Mouse (Mus musculus): Measurements from ENCODE around the gene Calhm4. TPM values are rescaled to one million over a fixed set of nuclear protein-coding genes. Genes with fewer than 3 reads are reported as not detected.
A peak's percentile ranks its signal among the peaks of the same experiment; 100 is the strongest.

Calhm4 gene
- polyA plus RNA-seq, 1 experiment from 2014 or later: not detected

GRCm38 (mm10) chr10:34069606-34070005 lies 25.5 kb upstream of the Calhm4 start:
- Histone ChIP-seq H3K4me2 (ENCODE audit: low read depth, low read length) (no peak overlapping the region), H3K4me1 (ENCODE audit: control insufficient read depth, low read depth, low read length) (no peaks in the 10 kb centered on the region), H3K27me3 (ENCODE audit: control insufficient read depth, insufficient read depth, low read depth, low read length) (no peaks in the 10 kb centered on the region), H3K9ac (ENCODE audit: low read depth, low read length) (no peak overlapping the region), H3K4me3 (ENCODE audit: low read depth, low read length) (no peak overlapping the region), H3K9me3 (replicated peaks; ENCODE audit: control insufficient read depth, low read length) (no peaks in the 10 kb centered on the region), H3K36me3 (ENCODE audit: control insufficient read depth, insufficient read depth) (no peaks in the 10 kb centered on the region), H3K27ac (ENCODE audit: low read length) (no peak overlapping the region)
- ATAC-seq (ENCODE audit: low read depth): no peak
- 49% methylated on average over 1 of the region's 1 CpGs for WGBS (ENCODE audit: insufficient replicate concordance)

- Histone ChIP-seq H3K36me3 (ENCODE audit: control insufficient read depth, insufficient read depth) (no peaks in the 10 kb centered on the region), H3K9me3 (replicated peaks; ENCODE audit: control insufficient read depth, low read length) (no peaks in the 10 kb centered on the region), H3K27me3 (ENCODE audit: control insufficient read depth, insufficient read depth, low read depth, low read length) (no peaks in the 10 kb centered on the region), H3K27ac (ENCODE audit: low read length) (no peak overlapping the region), H3K4me2 (ENCODE audit: low read depth, low read length) (no peak overlapping the region), H3K9ac (ENCODE audit: low read depth, low read length) (no peak overlapping the region), H3K4me1 (ENCODE audit: control insufficient read depth, low read depth, low read length) (no peaks in the 10 kb centered on the region), H3K4me3 (ENCODE audit: low read depth, low read length) (no peak overlapping the region)
- 38% methylated on average over 3 of the region's 3 CpGs for WGBS (ENCODE audit: insufficient replicate concordance)
- no peak for ATAC-seq (ENCODE audit: low read depth)
These were observed 22.5 kb upstream of the Calhm4 start for GRCm38 (mm10) chr10:34066591-34066990.

- no peak for ATAC-seq (ENCODE audit: low read depth)
- Histone ChIP-seq H3K27ac (ENCODE audit: low read length) (no peak overlapping the region), H3K4me1 (ENCODE audit: control insufficient read depth, low read depth, low read length) (no peaks in the 10 kb centered on the region), H3K4me2 (ENCODE audit: low read depth, low read length) (no peak overlapping the region), H3K9me3 (replicated peaks; ENCODE audit: control insufficient read depth, low read length) (no peaks in the 10 kb centered on the region), H3K36me3 (ENCODE audit: control insufficient read depth, insufficient read depth) (no peaks in the 10 kb centered on the region), H3K4me3 (ENCODE audit: low read depth, low read length) (no peak overlapping the region), H3K27me3 (ENCODE audit: control insufficient read depth, insufficient read depth, low read depth, low read length) (no peaks in the 10 kb centered on the region), H3K9ac (ENCODE audit: low read depth, low read length) (no peak overlapping the region)
- 49% methylated on average over 2 of the region's 2 CpGs for WGBS (ENCODE audit: insufficient replicate concordance)
These were observed 9.9 kb upstream of the Calhm4 start for GRCm38 (mm10) chr10:34053987-34054386.

DNA sequence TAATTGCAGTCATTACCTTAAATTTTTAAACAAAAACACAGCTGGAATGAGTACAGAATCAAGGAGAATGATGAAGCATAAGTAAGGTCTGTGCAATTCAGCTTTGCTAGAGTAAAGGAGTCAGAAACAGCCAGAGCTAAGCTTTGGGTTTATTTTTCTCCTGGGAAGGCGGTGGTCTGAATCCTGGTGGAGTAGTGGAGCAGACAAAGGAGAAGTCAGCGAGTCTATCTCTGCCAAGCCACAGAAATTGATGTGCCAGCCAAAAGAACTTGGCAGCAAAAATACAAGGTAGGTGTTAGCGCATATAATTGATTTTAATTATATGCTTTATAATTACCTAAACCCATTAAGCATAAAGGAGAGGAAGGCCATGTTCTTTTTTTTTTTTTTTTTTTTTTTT lies 6.7 kb downstream of the Calhm4 start, which contains the start of gene Trappc3l:
Trappc3l (plus strand) TSS at position 197 of the 400 bp plus-strand sequence.
- Histone ChIP-seq H3K4me2 (ENCODE audit: low read depth, low read length) (no peak within 1 kb of the TSS), H3K27me3 (ENCODE audit: control insufficient read depth, insufficient read depth, low read depth, low read length) (no peaks in the 10 kb centered on the region), H3K4me3 (ENCODE audit: low read depth, low read length) (no peak within 1 kb of the TSS), H3K4me1 (ENCODE audit: control insufficient read depth, low read depth, low read length) (no peaks in the 10 kb centered on the region), H3K9ac (ENCODE audit: low read depth, low read length) (no peak within 1 kb of the TSS), H3K36me3 (ENCODE audit: control insufficient read depth, insufficient read depth) (no peaks in the 10 kb centered on the region), H3K9me3 (replicated peaks; ENCODE audit: control insufficient read depth, low read length) (no peaks in the 10 kb centered on the region), H3K27ac (ENCODE audit: low read length) (no peak within 1 kb of the TSS)
- no peak for ATAC-seq (ENCODE audit: low read depth)
- WGBS (ENCODE audit: insufficient replicate concordance): 64% methylated on average over 3 of the region's 3 CpGs

DNA sequence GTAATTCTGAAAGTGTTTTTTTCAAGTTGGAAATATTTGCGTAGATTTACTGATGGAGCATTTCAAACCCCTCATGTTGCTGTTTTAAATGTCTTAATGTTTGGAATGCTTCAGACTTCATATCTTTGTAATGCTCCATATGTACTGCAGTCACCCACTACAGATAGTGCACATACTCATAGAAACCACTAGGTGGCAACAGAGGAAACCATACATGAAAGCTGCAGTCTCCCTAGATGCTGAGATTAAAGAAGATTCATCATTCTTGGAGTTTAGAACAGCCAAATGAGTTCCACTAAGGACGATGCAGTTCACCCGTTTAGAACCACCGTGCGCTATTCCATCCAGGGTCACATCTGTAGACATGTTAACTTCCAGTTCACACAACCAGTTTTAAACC lies 7.5 kb downstream of the Calhm4 start:
- Histone ChIP-seq H3K4me1 (ENCODE audit: control insufficient read depth, low read depth, low read length) (no peaks in the 10 kb centered on the region), H3K36me3 (ENCODE audit: control insufficient read depth, insufficient read depth) (no peaks in the 10 kb centered on the region), H3K9me3 (replicated peaks; ENCODE audit: control insufficient read depth, low read length) (no peaks in the 10 kb centered on the region), H3K4me2 (ENCODE audit: low read depth, low read length) (no peak overlapping the region), H3K27ac (ENCODE audit: low read length) (no peak overlapping the region), H3K27me3 (ENCODE audit: control insufficient read depth, insufficient read depth, low read depth, low read length) (no peaks in the 10 kb centered on the region), H3K9ac (ENCODE audit: low read depth, low read length) (no peak overlapping the region), H3K4me3 (ENCODE audit: low read depth, low read length) (no peak overlapping the region)
- ATAC-seq (ENCODE audit: low read depth): no peak
- WGBS (ENCODE audit: insufficient replicate concordance): 12% methylated on average over 5 of the region's 5 CpGs

GRCm38 (mm10) chr10:34033630-34034305 lies 10.3 kb downstream of the Calhm4 start:
- no peaks in the 10 kb centered on the region for H3K4me1 ChIP-seq (ENCODE audit: control insufficient read depth, low read depth, low read length)
- no peak overlapping the region for H3K9ac ChIP-seq (ENCODE audit: low read depth, low read length)
- 17% methylated on average over 22 of the region's 22 CpGs for WGBS (ENCODE audit: insufficient replicate concordance)
- peak overlapping the region; percentile 40; the same call in 1 of the 2 replicates for H3K4me2 ChIP-seq (ENCODE audit: low read depth, low read length)
- no peaks in the 10 kb centered on the region for H3K36me3 ChIP-seq (ENCODE audit: control insufficient read depth, insufficient read depth)
- H3K27ac ChIP-seq (ENCODE audit: low read length): no peak overlapping the region
- no peak overlapping the region for H3K4me3 ChIP-seq (ENCODE audit: low read depth, low read length)
- no peaks in the 10 kb centered on the region for H3K27me3 ChIP-seq (ENCODE audit: control insufficient read depth, insufficient read depth, low read depth, low read length)
- ATAC-seq (ENCODE audit: low read depth): peak; percentile 50; the same call in 1 of the 2 replicates
- no peaks in the 10 kb centered on the region for H3K9me3 ChIP-seq (replicated peaks; ENCODE audit: control insufficient read depth, low read length)

DNA sequence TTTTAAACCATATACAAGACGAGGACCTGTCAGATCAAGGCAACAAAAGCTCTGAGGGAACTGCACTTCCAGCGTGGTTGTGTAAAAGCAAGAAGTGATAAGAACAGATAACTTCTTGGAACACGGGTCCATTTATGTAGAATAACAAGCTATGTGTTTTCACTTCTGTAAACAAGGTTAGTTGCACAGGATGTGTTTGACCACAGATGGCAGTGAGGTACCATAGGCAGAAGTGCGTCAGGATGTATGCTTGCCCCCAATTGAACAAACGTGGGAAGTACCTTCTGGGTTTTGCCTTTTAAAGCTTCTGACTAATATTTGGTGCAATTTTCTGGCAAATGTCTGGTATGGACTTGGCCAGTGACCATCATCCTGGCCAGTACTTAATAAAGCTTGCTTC lies 13.8 kb downstream of the Calhm4 start:
- ATAC-seq (ENCODE audit: low read depth): no peak
- no peaks in the 10 kb centered on the region for H3K27me3 ChIP-seq (ENCODE audit: control insufficient read depth, insufficient read depth, low read depth, low read length)
- no peak overlapping the region for H3K9ac ChIP-seq (ENCODE audit: low read depth, low read length)
- H3K4me1 ChIP-seq (ENCODE audit: control insufficient read depth, low read depth, low read length): no peaks in the 10 kb centered on the region
- 28% methylated on average over 5 of the region's 5 CpGs for WGBS (ENCODE audit: insufficient replicate concordance)
- no peak overlapping the region for H3K4me2 ChIP-seq (ENCODE audit: low read depth, low read length)
- H3K36me3 ChIP-seq (ENCODE audit: control insufficient read depth, insufficient read depth): no peaks in the 10 kb centered on the region
- no peak overlapping the region for H3K4me3 ChIP-seq (ENCODE audit: low read depth, low read length)
- no peaks in the 10 kb centered on the region for H3K9me3 ChIP-seq (replicated peaks; ENCODE audit: control insufficient read depth, low read length)
- H3K27ac ChIP-seq (ENCODE audit: low read length): no peak overlapping the region

GRCm38 (mm10) chr10:34019302-34020075 lies 24.6 kb downstream of the Calhm4 start, which contains the start of gene Rwdd1:
TSS of gene Rwdd1 (minus strand) at chr10:34019624.
- Histone ChIP-seq H3K4me1 (ENCODE audit: control insufficient read depth, low read depth, low read length) (peaks cover 13% of the 10 kb centered on the region), H3K9me3 (replicated peaks; ENCODE audit: control insufficient read depth, low read length) (no peaks in the 10 kb centered on the region), H3K4me3 (ENCODE audit: low read depth, low read length) (peak within 1 kb of the TSS; percentile 85), H3K36me3 (ENCODE audit: control insufficient read depth, insufficient read depth) (no peaks in the 10 kb centered on the region), H3K9ac (ENCODE audit: low read depth, low read length) (peak within 1 kb of the TSS; percentile 90), H3K4me2 (ENCODE audit: low read depth, low read length) (peak within 1 kb of the TSS; percentile 66), H3K27me3 (ENCODE audit: control insufficient read depth, insufficient read depth, low read depth, low read length) (no peaks in the 10 kb centered on the region), H3K27ac (ENCODE audit: low read length) (peak within 1 kb of the TSS; percentile 95)
- peak; percentile 98 for ATAC-seq (ENCODE audit: low read depth)
- 0% methylated on average over 73 of the region's 82 CpGs for WGBS (ENCODE audit: insufficient replicate concordance)

GRCm38 (mm10) chr10:34018746-34019301 lies 25.3 kb downstream of the Calhm4 start:
- H3K4me2 ChIP-seq (ENCODE audit: low read depth, low read length): peak overlapping the region; percentile 66
- no peaks in the 10 kb centered on the region for H3K9me3 ChIP-seq (replicated peaks; ENCODE audit: control insufficient read depth, low read length)
- ATAC-seq (ENCODE audit: low read depth): no peak
- H3K36me3 ChIP-seq (ENCODE audit: control insufficient read depth, insufficient read depth): no peaks in the 10 kb centered on the region
- peak overlapping the region; percentile 90 for H3K9ac ChIP-seq (ENCODE audit: low read depth, low read length)
- H3K4me3 ChIP-seq (ENCODE audit: low read depth, low read length): peak overlapping the region; percentile 85
- peak overlapping the region; percentile 95 for H3K27ac ChIP-seq (ENCODE audit: low read length)
- H3K4me1 ChIP-seq (ENCODE audit: control insufficient read depth, low read depth, low read length): peaks cover 13% of the 10 kb centered on the region
- under 1% methylated on average over 21 of the region's 21 CpGs for WGBS (ENCODE audit: insufficient replicate concordance)
- H3K27me3 ChIP-seq (ENCODE audit: control insufficient read depth, insufficient read depth, low read depth, low read length): no peaks in the 10 kb centered on the region
